Mouse (Mus musculus): ENCODE results near the gene Dynll1.

Gene Dynll1

GRCm38 (mm10) chr5:115312354-115312753 lies 11.6 kb upstream of the Dynll1 start:
- DNase-seq = no peak

GRCm38 (mm10) chr5:115302190-115302589 lies 1.4 kb upstream of the Dynll1 start:
- DNase-seq = peak; percentile 85

- peak; percentile 93 for DNase-seq
These were observed 816 bp upstream of the Dynll1 start for GRCm38 (mm10) chr5:115301615-115302014.

- DNase-seq = peak; percentile 98
These were observed 609 bp downstream of the Dynll1 start for GRCm38 (mm10) chr5:115300035-115300744.

- DNase-seq = no peak
These were observed 4.5 kb downstream of the Dynll1 start for GRCm38 (mm10) chr5:115296347-115296746.

GRCm38 (mm10) chr5:115294173-115294572 lies 6.6 kb downstream of the Dynll1 start:
- DNase-seq = no peak

- no peak for DNase-seq
These were observed 16.1 kb downstream of the Dynll1 start for GRCm38 (mm10) chr5:115284735-115285134.

- no peak for DNase-seq
These were observed 20.6 kb downstream of the Dynll1 start for GRCm38 (mm10) chr5:115280050-115280687.

GRCm38 (mm10) chr5:115279226-115280049 lies 21.4 kb downstream of the Dynll1 start, which contains the start of gene Coq5:
Coq5 (plus strand) TSS chr5:115279666.
- DNase-seq = peak; percentile 98

- DNase-seq = no peak
These were observed 22.0 kb downstream of the Dynll1 start for GRCm38 (mm10) chr5:115278785-115279184.

GRCm38 (mm10) chr5:115278053-115278452 lies 22.7 kb downstream of the Dynll1 start:
- no peak for DNase-seq

- DNase-seq = peak; percentile 89
These were observed 24.8 kb downstream of the Dynll1 start for GRCm38 (mm10) chr5:115275998-115276397.

GRCm38 (mm10) chr5:115274771-115275170 lies 26.0 kb downstream of the Dynll1 start:
- peak; percentile 42 for DNase-seq

GRCm38 (mm10) chr5:115274353-115274752 lies 26.4 kb downstream of the Dynll1 start:
- no peak for DNase-seq

GRCm38 (mm10) chr5:115273549-115274135 lies 27.2 kb downstream of the Dynll1 start:
- DNase-seq = peak; percentile 85

GRCm38 (mm10) chr5:115272812-115273548 lies 27.8 kb downstream of the Dynll1 start, which contains the start of gene Rnf10:
Rnf10 (minus strand) TSS chr5:115272898.
- DNase-seq = peak; percentile 99

GRCm38 (mm10) chr5:115271931-115272811 lies 28.6 kb downstream of the Dynll1 start:
- DNase-seq = peak; percentile 96

GRCm38 (mm10) chr5:115269969-115270368 lies 30.8 kb downstream of the Dynll1 start:
- no peak for DNase-seq

GRCm38 (mm10) chr5:115268266-115268665 lies 32.5 kb downstream of the Dynll1 start:
- DNase-seq = peak; percentile 94

- DNase-seq = no peak
These were observed 33.2 kb downstream of the Dynll1 start for GRCm38 (mm10) chr5:115267469-115268045.

All from heart, adult 11 months (tissue).